Mouse (Mus musculus): ENCODE measurements around the gene Prkab1. TPM values are rescaled to one million over a fixed set of nuclear protein-coding genes. Genes with fewer than 3 reads are reported as not detected.

Gene Prkab1
- polyA plus RNA-seq, 1 experiment from 2014 or later, result 44.8 TPM

- H3K36me3 ChIP-seq (ENCODE audit: control insufficient read depth, insufficient read depth, low read length), result peaks cover 16% of the 10 kb centered on the region
- H3K27ac ChIP-seq (ENCODE audit: low read depth, low read length), result no peak overlapping the region
- H3K9me3 ChIP-seq (ENCODE audit: control insufficient read depth, low read length), result no peaks in the 10 kb centered on the region
- no peak overlapping the region for H3K4me2 ChIP-seq (replicated peaks; ENCODE audit: low read depth, low read length)
- WGBS, result 96% methylated on average over 11 of the region's 11 CpGs
- H3K4me3 ChIP-seq (ENCODE audit: low read depth, low read length), result no peak overlapping the region
- no peaks in the 10 kb centered on the region for H3K27me3 ChIP-seq (ENCODE audit: control insufficient read depth, insufficient read depth, low read length)
- DNase-seq (ENCODE audit: low spot score), result no peak
- no peaks in the 10 kb centered on the region for H3K4me1 ChIP-seq (replicated peaks; ENCODE audit: control insufficient read depth, insufficient read depth, low read length)
- H3K9ac ChIP-seq (ENCODE audit: low read depth, low read length), result no peak overlapping the region
- ATAC-seq (ENCODE audit: low FRiP score), result no peak
Measured at GRCm38 (mm10) chr5:116014237-116014636, 10.1 kb downstream of the Prkab1 start.

GRCm38 (mm10) chr5:116013821-116014220 lies 10.5 kb downstream of the Prkab1 start:
- Histone ChIP-seq H3K9me3 (ENCODE audit: control insufficient read depth, low read length) (no peaks in the 10 kb centered on the region), H3K27me3 (ENCODE audit: control insufficient read depth, insufficient read depth, low read length) (no peaks in the 10 kb centered on the region), H3K36me3 (ENCODE audit: control insufficient read depth, insufficient read depth, low read length) (peaks cover 16% of the 10 kb centered on the region), H3K4me1 (replicated peaks; ENCODE audit: control insufficient read depth, insufficient read depth, low read length) (no peaks in the 10 kb centered on the region), H3K27ac (ENCODE audit: low read depth, low read length) (no peak overlapping the region), H3K9ac (ENCODE audit: low read depth, low read length) (no peak overlapping the region), H3K4me3 (ENCODE audit: low read depth, low read length) (no peak overlapping the region), H3K4me2 (replicated peaks; ENCODE audit: low read depth, low read length) (no peak overlapping the region)
- 86% methylated on average over 8 of the region's 8 CpGs for WGBS
- no peak for DNase-seq (ENCODE audit: low spot score)
- ATAC-seq (ENCODE audit: low FRiP score), result no peak

- no peak overlapping the region for H3K4me2 ChIP-seq (replicated peaks; ENCODE audit: low read depth, low read length)
- no peaks in the 10 kb centered on the region for H3K27me3 ChIP-seq (ENCODE audit: control insufficient read depth, insufficient read depth, low read length)
- no peaks in the 10 kb centered on the region for H3K4me1 ChIP-seq (replicated peaks; ENCODE audit: control insufficient read depth, insufficient read depth, low read length)
- no peak overlapping the region for H3K9ac ChIP-seq (ENCODE audit: low read depth, low read length)
- H3K4me3 ChIP-seq (ENCODE audit: low read depth, low read length), result no peak overlapping the region
- H3K9me3 ChIP-seq (ENCODE audit: control insufficient read depth, low read length), result no peaks in the 10 kb centered on the region
- peaks cover 13% of the 10 kb centered on the region for H3K36me3 ChIP-seq (ENCODE audit: control insufficient read depth, insufficient read depth, low read length)
- no peak for DNase-seq (ENCODE audit: low spot score)
- ATAC-seq (ENCODE audit: low FRiP score), result no peak
- no peak overlapping the region for H3K27ac ChIP-seq (ENCODE audit: low read depth, low read length)
- 93% methylated on average over 7 of the region's 7 CpGs for WGBS
Measured at GRCm38 (mm10) chr5:116012503-116012902, 11.8 kb downstream of the Prkab1 start.

GRCm38 (mm10) chr5:116011700-116012099 lies 12.6 kb downstream of the Prkab1 start:
- ATAC-seq (ENCODE audit: low FRiP score) (no peak), DNase-seq (ENCODE audit: low spot score) (no peak)
- H3K4me1 ChIP-seq (replicated peaks; ENCODE audit: control insufficient read depth, insufficient read depth, low read length), result no peaks in the 10 kb centered on the region
- no peak overlapping the region for H3K9ac ChIP-seq (ENCODE audit: low read depth, low read length)
- no peak overlapping the region for H3K27ac ChIP-seq (ENCODE audit: low read depth, low read length)
- H3K4me2 ChIP-seq (replicated peaks; ENCODE audit: low read depth, low read length), result no peak overlapping the region
- no peak overlapping the region for H3K4me3 ChIP-seq (ENCODE audit: low read depth, low read length)
- peaks cover 9% of the 10 kb centered on the region; the same call in 1 of the 2 replicates for H3K36me3 ChIP-seq (ENCODE audit: control insufficient read depth, insufficient read depth, low read length)
- 91% methylated on average over 7 of the region's 7 CpGs for WGBS
- no peaks in the 10 kb centered on the region for H3K27me3 ChIP-seq (ENCODE audit: control insufficient read depth, insufficient read depth, low read length)
- no peaks in the 10 kb centered on the region for H3K9me3 ChIP-seq (ENCODE audit: control insufficient read depth, low read length)

- Histone ChIP-seq H3K4me2 (replicated peaks; ENCODE audit: low read depth, low read length) (no peak overlapping the region), H3K27ac (ENCODE audit: low read depth, low read length) (no peak overlapping the region), H3K9ac (ENCODE audit: low read depth, low read length) (no peak overlapping the region), H3K27me3 (ENCODE audit: control insufficient read depth, insufficient read depth, low read length) (no peaks in the 10 kb centered on the region), H3K4me1 (replicated peaks; ENCODE audit: control insufficient read depth, insufficient read depth, low read length) (no peaks in the 10 kb centered on the region), H3K36me3 (ENCODE audit: control insufficient read depth, insufficient read depth, low read length) (peaks cover 9% of the 10 kb centered on the region; the same call in 1 of the 2 replicates), H3K9me3 (ENCODE audit: control insufficient read depth, low read length) (no peaks in the 10 kb centered on the region), H3K4me3 (ENCODE audit: low read depth, low read length) (no peak overlapping the region)
- ATAC-seq (ENCODE audit: low FRiP score) (no peak), DNase-seq (ENCODE audit: low spot score) (no peak)
- WGBS, result 93% methylated on average over 2 of the region's 2 CpGs
Measured at GRCm38 (mm10) chr5:116009884-116010627, 14.3 kb downstream of the Prkab1 start.

- Histone ChIP-seq H3K9ac (ENCODE audit: low read depth, low read length) (no peak overlapping the region), H3K27me3 (ENCODE audit: control insufficient read depth, insufficient read depth, low read length) (no peaks in the 10 kb centered on the region), H3K27ac (ENCODE audit: low read depth, low read length) (no peak overlapping the region), H3K4me2 (replicated peaks; ENCODE audit: low read depth, low read length) (no peak overlapping the region), H3K36me3 (ENCODE audit: control insufficient read depth, insufficient read depth, low read length) (peaks cover 9% of the 10 kb centered on the region; the same call in 1 of the 2 replicates), H3K9me3 (ENCODE audit: control insufficient read depth, low read length) (no peaks in the 10 kb centered on the region), H3K4me1 (replicated peaks; ENCODE audit: control insufficient read depth, insufficient read depth, low read length) (no peaks in the 10 kb centered on the region), H3K4me3 (ENCODE audit: low read depth, low read length) (no peak overlapping the region)
- DNase-seq (ENCODE audit: low spot score), result no peak
- no peak for ATAC-seq (ENCODE audit: low FRiP score)
- 88% methylated on average over 15 of the region's 15 CpGs for WGBS
Measured at GRCm38 (mm10) chr5:116009091-116009851, 15.0 kb downstream of the Prkab1 start.

- H3K4me2 ChIP-seq (replicated peaks; ENCODE audit: low read depth, low read length), result no peak overlapping the region
- H3K4me1 ChIP-seq (replicated peaks; ENCODE audit: control insufficient read depth, insufficient read depth, low read length), result no peaks in the 10 kb centered on the region
- 93% methylated on average over 13 of the region's 13 CpGs for WGBS
- no peaks in the 10 kb centered on the region for H3K9me3 ChIP-seq (ENCODE audit: control insufficient read depth, low read length)
- H3K27ac ChIP-seq (ENCODE audit: low read depth, low read length), result no peak overlapping the region
- H3K36me3 ChIP-seq (ENCODE audit: control insufficient read depth, insufficient read depth, low read length), result no peaks in the 10 kb centered on the region
- no peak overlapping the region for H3K4me3 ChIP-seq (ENCODE audit: low read depth, low read length)
- H3K9ac ChIP-seq (ENCODE audit: low read depth, low read length), result no peak overlapping the region
- no peaks in the 10 kb centered on the region for H3K27me3 ChIP-seq (ENCODE audit: control insufficient read depth, insufficient read depth, low read length)
- ATAC-seq (ENCODE audit: low FRiP score) (no peak), DNase-seq (ENCODE audit: low spot score) (no peak)
Measured at GRCm38 (mm10) chr5:116007723-116008122, 16.6 kb downstream of the Prkab1 start.

- no peak overlapping the region for H3K9ac ChIP-seq (ENCODE audit: low read depth, low read length)
- DNase-seq (ENCODE audit: low spot score), result no peak
- 58% methylated on average over 22 of the region's 22 CpGs for WGBS
- no peak for ATAC-seq (ENCODE audit: low FRiP score)
- H3K27me3 ChIP-seq (ENCODE audit: control insufficient read depth, insufficient read depth, low read length), result no peaks in the 10 kb centered on the region
- H3K9me3 ChIP-seq (ENCODE audit: control insufficient read depth, low read length), result no peaks in the 10 kb centered on the region
- H3K4me2 ChIP-seq (replicated peaks; ENCODE audit: low read depth, low read length), result no peak overlapping the region
- no peak overlapping the region for H3K4me3 ChIP-seq (ENCODE audit: low read depth, low read length)
- H3K4me1 ChIP-seq (replicated peaks; ENCODE audit: control insufficient read depth, insufficient read depth, low read length), result no peaks in the 10 kb centered on the region
- no peak overlapping the region for H3K27ac ChIP-seq (ENCODE audit: low read depth, low read length)
- no peaks in the 10 kb centered on the region for H3K36me3 ChIP-seq (ENCODE audit: control insufficient read depth, insufficient read depth, low read length)
Measured at GRCm38 (mm10) chr5:116006324-116007099, 17.8 kb downstream of the Prkab1 start.
